Mouse (Mus musculus): Measurements from ENCODE around the gene Parp1.
"Not testable (repeated sequence)": the region's sequence is repeated elsewhere in the genome, so short reads cannot be mapped to it uniquely, and the experiment has no call there.

Gene Parp1

GRCm38 (mm10) chr1:180561187-180561586 lies 7.5 kb upstream of the Parp1 start:
- DNase-seq = no peak

GRCm38 (mm10) chr1:180564885-180565284 lies 3.8 kb upstream of the Parp1 start:
- no peak for DNase-seq

GRCm38 (mm10) chr1:180567761-180568160 lies 963 bp upstream of the Parp1 start:
- DNase-seq = no peak

GRCm38 (mm10) chr1:180568248-180568647 lies 476 bp upstream of the Parp1 start:
- peak; percentile 31 for DNase-seq

GRCm38 (mm10) chr1:180569453-180569852 lies 729 bp downstream of the Parp1 start:
- no peak for DNase-seq

GRCm38 (mm10) chr1:180570181-180570580 lies 1.5 kb downstream of the Parp1 start:
- DNase-seq = no peak

GRCm38 (mm10) chr1:180571018-180571589 lies 2.4 kb downstream of the Parp1 start:
- DNase-seq = no peak

GRCm38 (mm10) chr1:180571721-180572120 lies 3.0 kb downstream of the Parp1 start:
- not testable (repeated sequence) for DNase-seq

GRCm38 (mm10) chr1:180572154-180572553 lies 3.4 kb downstream of the Parp1 start:
- no peak for DNase-seq

GRCm38 (mm10) chr1:180576524-180576923 lies 7.8 kb downstream of the Parp1 start:
- no peak for DNase-seq

- DNase-seq = no peak
These were observed 9.1 kb downstream of the Parp1 start for GRCm38 (mm10) chr1:180577837-180578236.

- no peak for DNase-seq
These were observed 19.2 kb downstream of the Parp1 start for GRCm38 (mm10) chr1:180587792-180588442.

- no peak for DNase-seq
These were observed 31.9 kb downstream of the Parp1 start for GRCm38 (mm10) chr1:180600578-180600977.

GRCm38 (mm10) chr1:180601806-180602205 lies 33.1 kb downstream of the Parp1 start:
- DNase-seq = no peak

GRCm38 (mm10) chr1:180604579-180604978 lies 35.9 kb downstream of the Parp1 start:
- DNase-seq = peak; percentile 36

GRCm38 (mm10) chr1:180606106-180606505 lies 37.4 kb downstream of the Parp1 start:
- no peak for DNase-seq

- DNase-seq = no peak
These were observed 38.3 kb downstream of the Parp1 start for GRCm38 (mm10) chr1:180606796-180607577.

GRCm38 (mm10) chr1:180607578-180607879 lies 38.8 kb downstream of the Parp1 start:
- no peak for DNase-seq

GRCm38 (mm10) chr1:180611842-180612241 lies 43.1 kb downstream of the Parp1 start:
- DNase-seq = not testable (repeated sequence)

- DNase-seq = no peak
These were observed 48.0 kb downstream of the Parp1 start for GRCm38 (mm10) chr1:180616762-180617161.

GRCm38 (mm10) chr1:180622389-180622788 lies 53.7 kb downstream of the Parp1 start:
- DNase-seq = no peak

- no peak for DNase-seq
These were observed 55.2 kb downstream of the Parp1 start for GRCm38 (mm10) chr1:180623911-180624310.

GRCm38 (mm10) chr1:180626141-180626540 lies 57.4 kb downstream of the Parp1 start:
- DNase-seq = no peak

- DNase-seq = not testable (repeated sequence)
These were observed 69.1 kb downstream of the Parp1 start for GRCm38 (mm10) chr1:180637796-180638195.
